Mouse (Mus musculus) retina, postnatal 1 day (tissue): ENCODE data around the gene Otulinl.

Source experiments
- DNase-seq: peaks from one replicate; pipeline ENCODE4 v3.0.0-alpha.2; 2012

Otulinl gene

GRCm38 (mm10) chr15:27647686-27648085, 33.7 kb downstream of the Otulinl start:
- peak; percentile 66 for DNase-seq

GRCm38 (mm10) chr15:27646665-27647064, 34.7 kb downstream of the Otulinl start:
- DNase-seq = no peak

DNA sequence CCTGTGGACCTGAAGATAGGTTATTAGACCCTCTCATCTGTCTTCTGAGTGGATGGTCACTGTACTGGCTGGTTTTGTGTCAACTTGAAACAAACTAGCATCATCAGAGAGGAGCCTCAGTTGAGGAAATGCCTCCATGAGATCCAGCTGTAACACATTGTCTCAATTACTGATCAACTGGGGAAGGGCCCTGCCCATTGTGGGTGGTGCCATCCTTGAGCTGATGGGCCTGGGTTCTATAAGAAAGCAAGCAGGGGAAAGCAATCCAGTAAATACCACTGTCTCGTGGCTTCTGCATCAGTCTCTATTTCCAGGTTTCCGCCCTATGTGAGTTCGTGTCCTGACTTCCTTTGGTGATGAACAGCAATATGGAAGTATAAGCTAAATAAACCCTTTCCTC, 36.1 kb downstream of the Otulinl start:
- no peak for DNase-seq

DNA sequence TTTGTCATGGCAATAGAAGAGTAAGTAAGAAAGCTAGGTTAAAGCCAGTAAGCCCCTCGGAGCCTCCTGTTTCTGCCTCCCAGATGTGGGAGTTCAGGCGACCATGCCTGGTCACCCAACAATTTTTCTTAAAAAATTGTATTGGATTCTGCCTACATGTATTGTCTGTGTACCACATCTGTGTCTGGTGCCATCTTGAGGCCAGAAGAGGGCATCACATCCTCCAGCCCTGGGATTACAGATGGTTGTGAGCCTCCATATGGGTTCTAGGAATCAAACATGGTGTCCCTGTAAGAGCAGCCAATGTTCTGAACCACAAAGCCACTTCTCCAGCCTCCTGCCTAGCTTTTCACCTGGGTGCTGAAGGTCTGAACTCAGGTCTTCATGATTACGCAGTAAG, 38.5 kb downstream of the Otulinl start:
- peak; percentile 51 for DNase-seq

DNA sequence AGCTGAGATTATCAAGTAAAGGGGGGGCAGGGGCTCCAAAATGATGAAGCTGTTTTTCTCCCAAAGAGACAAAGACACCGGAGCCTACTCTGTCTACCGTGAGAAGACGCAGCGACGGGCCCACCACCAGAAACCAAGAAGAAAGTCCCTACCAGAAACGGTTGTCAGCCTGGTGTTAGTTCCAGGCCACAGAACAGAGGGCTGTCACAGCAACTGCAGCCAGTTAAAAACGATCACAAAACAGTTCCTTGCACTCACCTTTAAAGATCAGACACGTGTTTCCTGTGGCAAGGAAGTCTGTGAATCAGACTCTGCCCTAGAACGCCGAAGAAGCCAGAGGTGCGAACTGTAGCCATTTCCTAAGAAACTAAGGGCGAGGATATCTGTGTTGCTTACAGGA, 40.2 kb downstream of the Otulinl start:
- DNase-seq = no peak

GRCm38 (mm10) chr15:27633941-27634900, 47.2 kb downstream of the Otulinl start:
- DNase-seq = no peak

DNA sequence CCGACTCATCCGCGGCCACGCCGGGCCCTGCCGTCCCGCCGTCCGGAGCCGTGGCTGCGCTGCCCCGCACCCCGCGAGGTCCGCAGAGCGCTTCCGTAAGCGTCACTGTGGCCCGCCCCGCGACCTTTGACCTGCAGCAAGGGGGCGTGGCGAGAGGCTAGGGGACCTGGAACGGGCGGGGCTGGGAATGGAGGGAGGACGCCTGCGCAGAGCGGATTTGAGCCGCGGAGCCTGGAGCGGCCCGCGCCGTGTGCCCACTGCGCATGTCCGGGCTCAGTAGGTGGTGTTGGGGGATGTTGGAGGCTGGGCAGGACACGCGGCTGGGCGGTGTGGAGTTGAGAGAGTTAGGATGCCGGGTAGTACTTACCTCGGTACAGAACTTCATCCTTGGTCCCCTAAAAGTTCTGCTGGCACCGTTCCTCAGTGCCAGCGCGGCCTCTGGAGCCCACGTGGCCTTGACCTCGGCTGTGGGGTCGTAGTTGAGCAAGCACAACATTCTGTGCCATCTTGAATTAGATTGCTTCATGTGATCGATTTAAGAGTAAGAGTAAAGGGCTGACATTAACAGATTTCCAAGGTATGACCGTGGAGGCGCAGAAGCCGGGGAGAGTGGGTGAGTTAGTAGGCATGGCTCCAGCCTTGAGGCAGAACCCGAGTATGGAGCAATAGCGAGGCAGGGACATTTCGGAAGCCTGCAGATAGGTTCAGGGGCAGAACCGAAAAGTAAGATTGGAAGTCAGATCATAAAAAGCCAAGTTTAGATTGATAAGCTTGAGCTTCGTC, 50.6 kb downstream of the Otulinl start, which contains the start of gene Otulin:
Otulin (minus strand) TSS at position 93 of the 783 bp plus-strand sequence.
- DNase-seq = peak; percentile 98

DNA sequence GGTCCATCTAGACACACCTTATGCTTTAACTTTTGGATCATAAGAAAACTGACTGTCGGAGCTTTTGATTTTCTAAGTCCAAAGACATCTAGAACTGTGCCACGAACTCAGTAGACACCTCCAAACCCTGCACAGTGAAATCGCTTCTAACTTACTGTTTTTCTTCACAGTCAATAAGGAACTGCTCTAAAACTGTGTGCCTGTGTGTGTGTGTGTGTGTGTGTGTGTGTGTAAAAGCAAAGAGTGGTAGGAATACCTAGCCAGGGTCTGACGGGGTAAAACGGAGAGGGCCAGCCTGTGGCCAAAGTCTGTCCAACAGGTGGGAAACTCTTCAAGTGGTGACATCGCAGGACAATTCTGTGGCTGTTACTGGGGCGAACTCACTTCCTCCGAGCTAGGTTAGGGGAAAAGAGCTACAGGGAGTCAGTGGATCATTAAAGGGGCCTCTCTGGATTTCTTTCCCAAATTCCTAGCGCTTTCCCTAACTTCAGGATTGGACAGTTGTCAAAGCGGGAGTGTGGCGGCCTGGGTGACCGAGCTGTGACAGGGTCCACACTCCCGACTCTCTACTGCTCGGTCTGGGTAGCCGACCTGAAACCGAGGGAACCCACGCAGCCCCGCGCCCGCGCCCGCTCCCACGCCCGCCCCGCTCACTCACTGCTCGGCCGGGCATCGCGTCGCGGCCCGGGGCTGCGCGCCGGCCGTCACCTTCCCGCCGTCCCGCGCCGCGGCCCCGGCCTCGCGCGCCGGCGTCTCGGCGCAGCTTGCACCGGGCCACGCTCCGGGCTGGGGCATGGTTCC, 51.4 kb downstream of the Otulinl start:
- no peak for DNase-seq

GRCm38 (mm10) chr15:27629046-27629445, 52.3 kb downstream of the Otulinl start:
- no peak for DNase-seq

DNA sequence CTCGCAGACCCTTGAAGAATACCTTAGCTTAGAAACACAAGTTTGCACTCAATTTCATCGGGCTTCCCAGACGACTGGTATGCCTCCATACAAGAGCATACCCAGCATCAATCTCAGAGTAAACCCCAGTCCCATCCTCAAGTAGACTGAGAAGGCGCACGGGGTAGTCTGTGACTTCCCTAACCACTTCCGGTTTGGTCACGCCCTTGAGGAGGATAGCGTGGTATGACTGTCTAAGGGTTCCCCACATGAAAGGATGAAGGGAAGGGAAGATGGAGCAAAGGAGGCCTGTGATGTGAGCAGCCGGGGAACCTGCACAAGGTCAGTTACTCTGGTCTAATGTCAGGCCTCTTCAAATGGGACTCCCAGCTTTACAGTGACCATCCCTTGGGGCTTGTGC, 53.6 kb downstream of the Otulinl start:
- no peak for DNase-seq

GRCm38 (mm10) chr15:27626314-27626713, 55.1 kb downstream of the Otulinl start:
- no peak for DNase-seq

- no peak for DNase-seq
Observed at GRCm38 (mm10) chr15:27625890-27626255, 55.5 kb downstream of the Otulinl start.

GRCm38 (mm10) chr15:27625014-27625889, 56.1 kb downstream of the Otulinl start:
- no peak for DNase-seq

GRCm38 (mm10) chr15:27623286-27623685, 58.1 kb downstream of the Otulinl start:
- DNase-seq = no peak

DNA sequence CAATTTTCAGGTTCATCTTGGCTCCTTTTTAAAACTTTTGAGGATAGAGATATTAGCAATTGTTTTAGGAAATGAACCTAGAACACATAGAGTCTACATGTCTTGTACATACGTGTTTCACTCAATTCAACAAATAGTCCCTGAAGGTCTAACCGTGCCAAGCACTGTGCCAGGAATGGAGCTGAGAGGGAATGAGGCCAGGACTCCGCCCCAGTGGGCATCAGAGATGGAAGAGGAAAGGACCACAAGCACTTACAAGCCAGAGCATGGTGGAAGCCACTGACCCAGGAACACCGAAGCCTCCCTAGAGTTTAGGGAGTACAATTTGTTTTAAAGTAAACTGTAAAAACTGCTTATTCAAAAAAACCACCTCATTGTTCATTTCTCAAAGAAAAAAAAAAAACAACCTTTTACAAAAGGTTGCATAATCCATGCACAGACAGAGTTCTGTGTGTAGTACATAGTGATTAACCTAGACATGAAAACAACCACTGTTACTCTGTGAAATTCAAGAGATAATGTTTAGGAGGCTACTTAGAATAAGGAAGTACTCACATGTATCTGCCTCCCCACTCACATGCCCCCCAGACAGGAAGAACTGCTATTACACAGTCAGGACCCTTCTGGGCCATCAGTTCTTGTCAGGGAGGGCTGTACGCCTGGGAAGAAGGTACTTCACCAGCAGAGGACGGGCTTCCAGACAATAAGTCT, 60.7 kb downstream of the Otulinl start:
- no peak for DNase-seq

DNA sequence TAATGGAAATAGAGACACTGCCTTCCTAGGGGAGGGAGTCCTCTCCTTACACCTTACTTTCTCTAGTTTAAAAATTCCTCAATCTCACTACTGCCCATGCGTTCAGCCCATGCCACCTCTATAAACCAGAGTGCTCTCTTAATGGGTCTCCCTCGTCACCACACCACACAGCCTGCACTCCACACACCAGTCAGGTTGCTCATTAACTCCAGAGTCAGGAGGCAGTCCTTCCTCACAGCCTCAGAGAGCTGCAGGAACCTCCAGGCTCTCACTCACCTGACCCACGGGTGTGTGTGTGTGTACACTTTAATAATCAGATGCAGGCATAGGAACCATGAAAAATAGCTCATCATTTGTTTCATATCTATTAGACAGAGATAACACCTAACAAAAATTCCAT, 61.7 kb downstream of the Otulinl start:
- DNase-seq = no peak

DNA sequence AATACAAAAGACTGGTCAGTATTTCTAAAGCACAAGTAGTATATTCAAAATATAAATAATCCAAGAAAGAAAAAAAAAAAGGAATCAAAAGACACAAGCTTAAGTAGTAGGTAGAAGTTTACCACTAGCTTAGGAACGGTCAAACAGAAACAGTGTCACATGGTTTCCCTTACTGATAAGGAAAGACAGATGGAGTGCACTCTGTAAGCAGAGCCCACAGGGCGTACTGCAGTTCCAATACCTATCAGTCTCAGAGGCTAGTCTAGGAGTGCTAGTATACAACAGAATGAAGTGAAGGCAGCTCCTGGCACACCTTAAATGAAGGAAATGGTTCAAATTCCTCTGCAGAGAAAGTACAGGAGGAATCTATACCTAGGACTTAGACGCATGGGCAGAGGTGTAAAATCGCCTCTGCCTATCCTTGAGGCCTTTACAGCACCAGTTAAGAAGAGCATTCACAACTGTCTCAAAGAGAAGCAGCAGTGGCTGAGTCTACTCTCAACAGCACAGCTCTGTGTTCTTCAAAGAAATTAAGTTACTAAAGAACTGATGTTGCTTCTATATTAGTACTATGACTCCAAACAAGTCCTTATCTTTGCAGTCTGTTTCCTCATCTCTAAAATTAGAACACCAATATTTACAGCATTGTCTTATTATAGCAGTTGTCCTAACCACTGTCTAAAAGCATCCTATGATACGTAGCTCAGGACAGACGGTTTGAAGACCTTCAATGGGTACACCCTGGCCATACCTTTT, 62.4 kb downstream of the Otulinl start:
- DNase-seq = no peak

DNA sequence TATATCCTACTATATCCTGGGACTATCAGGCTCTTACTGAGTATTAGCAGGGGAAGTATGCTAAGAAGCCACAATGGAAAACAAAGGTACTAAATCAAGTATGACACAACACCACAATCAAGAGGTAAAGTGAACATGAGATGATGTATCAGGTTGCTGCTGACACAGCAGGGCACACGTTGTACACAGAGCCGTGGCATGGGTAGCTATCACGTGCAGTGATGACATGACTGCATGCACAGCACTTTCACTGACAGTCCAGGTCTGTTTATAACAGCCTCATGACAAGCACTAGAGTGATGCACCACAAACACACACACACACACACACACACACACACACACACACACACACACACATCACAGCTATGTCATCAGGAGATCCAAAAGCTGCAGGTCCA, 64.2 kb downstream of the Otulinl start:
- DNase-seq = no peak

GRCm38 (mm10) chr15:27616159-27616558, 65.2 kb downstream of the Otulinl start:
- no peak for DNase-seq

GRCm38 (mm10) chr15:27613255-27613654, 68.1 kb downstream of the Otulinl start:
- no peak for DNase-seq
